Mouse (Mus musculus) G1E (cell line): ENCODE results near the gene Wdfy3. TPM values are rescaled to one million over a fixed set of nuclear protein-coding genes. Genes with fewer than 3 reads are reported as not detected.

Experiments used
- ATAC-seq: 2 replicates; pipeline ENCODE4 v1.8.0; 2016; ENCODE audit warnings: mild to moderate bottlenecking; ENCODE audit not compliant: insufficient number of reproducible peaks, poor library complexity, low FRiP score, severe bottlenecking; ENCODE audit errors: extremely low read depth
- DNase-seq: peaks from one replicate; pipeline ENCODE4 v3.0.0; 2012; ENCODE audit warnings: low spot score
- H3K27me3 ChIP-seq: 2 replicates; pipeline ENCODE4 v1.6.1; 2012; ENCODE audit warnings: mild to moderate bottlenecking, low read length, inconsistent platforms; ENCODE audit not compliant: insufficient read depth
- H3K36me3 ChIP-seq: replicated peaks from 2 replicates; pipeline ENCODE3; 2012; ENCODE audit warnings: mild to moderate bottlenecking, inconsistent platforms
- H3K4me1 ChIP-seq: 2 replicates; pipeline ENCODE4 v1.6.1; 2012; ENCODE audit warnings: low read depth, low read length, inconsistent platforms, mixed read lengths; ENCODE audit not compliant: insufficient read depth
- H3K4me3 ChIP-seq: 2 replicates; pipeline ENCODE4 v1.5.1; 2012; ENCODE audit warnings: low read depth, mild to moderate bottlenecking, inconsistent platforms, low read length, moderate library complexity, mixed read lengths
- H3K9me3 ChIP-seq: replicated peaks from 2 replicates; pipeline ENCODE4 v1.6.1; 2012; ENCODE audit warnings: inconsistent platforms
- CTCF ChIP-seq: IDR thresholded peaks from 2 replicates; pipeline ENCODE4 v1.5.1; 2012; ENCODE audit warnings: low read depth, low read length, inconsistent platforms, mixed read lengths
- GATA1 ChIP-seq: IDR thresholded peaks from 2 replicates; pipeline ENCODE4 v1.6.1; 2012; ENCODE audit warnings: borderline replicate concordance, low read length, inconsistent platforms, mixed read lengths
- GATA2 ChIP-seq: IDR thresholded peaks from 2 replicates; pipeline ENCODE4 v1.6.1; 2012; ENCODE audit warnings: low read depth, low read length, inconsistent platforms, borderline replicate concordance
- POLR2AphosphoS5 ChIP-seq: IDR thresholded peaks from 2 replicates; pipeline ENCODE4 v1.6.1; 2012; ENCODE audit warnings: low read depth, low read length, inconsistent platforms; ENCODE audit not compliant: insufficient replicate concordance
- TAL1 ChIP-seq: conservative IDR thresholded peaks from 2 replicates; pipeline ENCODE4 v1.6.1; 2012; ENCODE audit warnings: low read depth, low read length, inconsistent platforms, mixed read lengths
- polyA plus RNA-seq: library from polyadenylated mRNA; stranded (reverse); fragments of >175 nt; gene quantifications from 2 replicates; pipeline ENCODE4 v1.2.3, GENCODE M21; 2012
- total RNA-seq, 2 experiments: library from RNA; stranded (forward) in 1 of 2; stranded (reverse) in 1 of 2; fragments of 200-1000 nt in 1 of 2; fragments of >200 nt in 1 of 2; fragmentation: Nextera tagmentation in 1 of 2; gene quantifications; 2 replicates each; pipeline ENCODE4 v1.2.3; 2014 to 2017

Gene Wdfy3
- total and polyA plus RNA-seq, 3 experiments, result 0.05 TPM; not detected in 2

GRCm38 (mm10) chr5:101891694-101892416 lies 177.9 kb downstream of the Wdfy3 start:
- Histone ChIP-seq H3K27me3 (no peaks in the 10 kb centered on the region), H3K4me1 (no peaks in the 10 kb centered on the region), H3K4me3 (no peak overlapping the region), H3K9me3 (peaks cover 79% of the 10 kb centered on the region), H3K36me3 (no peaks in the 10 kb centered on the region)
- TF ChIP-seq CTCF (no peak), GATA1 (no peak), TAL1 (no peak), POLR2AphosphoS5 (no peak), GATA2 (no peak)
- ATAC-seq (no peak), DNase-seq (no peak)

- Histone ChIP-seq H3K27me3 (no peaks in the 10 kb centered on the region), H3K4me1 (no peaks in the 10 kb centered on the region), H3K36me3 (no peaks in the 10 kb centered on the region), H3K9me3 (peaks cover 77% of the 10 kb centered on the region), H3K4me3 (no peak overlapping the region)
- TF ChIP-seq GATA2 (no peak), TAL1 (no peak), CTCF (no peak), POLR2AphosphoS5 (no peak)
- DNase-seq (no peak), ATAC-seq (no peak)
Observed at GRCm38 (mm10) chr5:101887989-101888388, 181.7 kb downstream of the Wdfy3 start.

GRCm38 (mm10) chr5:101885039-101885438 lies 184.7 kb downstream of the Wdfy3 start:
- H3K4me3 ChIP-seq, result no peak overlapping the region
- no peak for DNase-seq
- no peaks in the 10 kb centered on the region for H3K4me1 ChIP-seq
- no peak for ATAC-seq
- H3K9me3 ChIP-seq, result peaks cover 76% of the 10 kb centered on the region
- H3K36me3 ChIP-seq, result no peaks in the 10 kb centered on the region
- no peaks in the 10 kb centered on the region for H3K27me3 ChIP-seq
- TF ChIP-seq POLR2AphosphoS5, result no peak
- TF ChIP-seq GATA1, result no peak
- no peak for TF ChIP-seq CTCF

- no peaks in the 10 kb centered on the region for H3K4me1 ChIP-seq
- H3K4me3 ChIP-seq, result peak overlapping the region; percentile 16; the same call in 1 of the 2 replicates
- no peaks in the 10 kb centered on the region for H3K36me3 ChIP-seq
- H3K9me3 ChIP-seq, result peaks cover 75% of the 10 kb centered on the region
- ATAC-seq (no peak), DNase-seq (no peak)
- TF ChIP-seq POLR2AphosphoS5 (no peak), CTCF (no peak), GATA2 (no peak), GATA1 (no peak), TAL1 (no peak)
- H3K27me3 ChIP-seq, result no peaks in the 10 kb centered on the region
Observed at GRCm38 (mm10) chr5:101882191-101882590, 187.5 kb downstream of the Wdfy3 start.

GRCm38 (mm10) chr5:101879914-101880313 lies 189.8 kb downstream of the Wdfy3 start:
- Histone ChIP-seq H3K27me3 (no peaks in the 10 kb centered on the region), H3K4me3 (no peak overlapping the region), H3K36me3 (no peaks in the 10 kb centered on the region), H3K9me3 (peaks cover 69% of the 10 kb centered on the region), H3K4me1 (no peaks in the 10 kb centered on the region)
- DNase-seq, result no peak
- TF ChIP-seq CTCF, result no peak
- TF ChIP-seq TAL1, result no peak
- TF ChIP-seq GATA1, result no peak
- no peak for TF ChIP-seq POLR2AphosphoS5
- no peak for TF ChIP-seq GATA2
- ATAC-seq, result no peak

- Histone ChIP-seq H3K4me3 (no peak overlapping the region), H3K4me1 (no peaks in the 10 kb centered on the region), H3K27me3 (no peaks in the 10 kb centered on the region), H3K9me3 (peaks cover 68% of the 10 kb centered on the region), H3K36me3 (no peaks in the 10 kb centered on the region)
- TF ChIP-seq POLR2AphosphoS5 (no peak), CTCF (no peak), GATA1 (no peak), TAL1 (no peak), GATA2 (no peak)
- no peak for ATAC-seq
- no peak for DNase-seq
Observed at GRCm38 (mm10) chr5:101878403-101878802, 191.3 kb downstream of the Wdfy3 start.

- DNase-seq, result no peak
- no peak for TF ChIP-seq CTCF
- TF ChIP-seq POLR2AphosphoS5, result no peak
- no peak for TF ChIP-seq TAL1
- no peak for TF ChIP-seq GATA1
- TF ChIP-seq GATA2, result no peak
- no peaks in the 10 kb centered on the region for H3K4me1 ChIP-seq
- H3K9me3 ChIP-seq, result peaks cover 70% of the 10 kb centered on the region
- no peaks in the 10 kb centered on the region for H3K36me3 ChIP-seq
- no peaks in the 10 kb centered on the region for H3K27me3 ChIP-seq
- no peak for ATAC-seq
- no peak overlapping the region for H3K4me3 ChIP-seq
Observed at GRCm38 (mm10) chr5:101876185-101876584, 193.5 kb downstream of the Wdfy3 start.
